Mouse (Mus musculus): ENCODE data around the gene Slc2a3. TPM values are rescaled to one million over a fixed set of nuclear protein-coding genes. Genes with fewer than 3 reads are reported as not detected.
"Not testable (repeated sequence)": the region's sequence is repeated elsewhere in the genome, so short reads cannot be mapped to it uniquely, and the experiment has no call there.

The Slc2a3 gene
- polyA plus RNA-seq, 1 experiment = 88.2 TPM

DNA sequence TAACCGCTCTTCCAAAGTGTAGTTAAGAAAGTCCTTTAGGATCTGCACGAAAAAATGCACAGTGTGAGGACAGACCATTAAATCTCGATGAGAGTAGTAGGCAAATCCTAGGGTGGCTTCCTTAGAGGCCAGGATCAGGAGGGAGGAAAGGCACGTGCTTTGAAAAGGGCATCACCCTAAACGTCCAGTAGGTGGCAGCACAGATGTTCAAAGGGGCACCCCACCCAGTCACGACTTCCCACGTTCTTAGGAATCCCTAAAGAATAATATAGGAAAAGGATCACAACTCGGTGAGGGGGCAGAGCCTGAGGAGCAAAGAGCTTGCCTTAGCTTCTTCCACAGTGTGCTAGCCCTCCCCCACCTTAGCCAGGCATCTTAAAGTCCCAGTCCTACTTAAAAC, 61.5 kb downstream of the Slc2a3 start:
- Histone ChIP-seq H3K27ac (ENCODE audit: control insufficient read depth, insufficient read depth, low read depth, low read length, poor library complexity) (no peak overlapping the region), H3K4me1 (ENCODE audit: control insufficient read depth, insufficient read depth, low read length) (peaks cover 2% of the 10 kb centered on the region; the same call in 1 of the 2 replicates)

DNA sequence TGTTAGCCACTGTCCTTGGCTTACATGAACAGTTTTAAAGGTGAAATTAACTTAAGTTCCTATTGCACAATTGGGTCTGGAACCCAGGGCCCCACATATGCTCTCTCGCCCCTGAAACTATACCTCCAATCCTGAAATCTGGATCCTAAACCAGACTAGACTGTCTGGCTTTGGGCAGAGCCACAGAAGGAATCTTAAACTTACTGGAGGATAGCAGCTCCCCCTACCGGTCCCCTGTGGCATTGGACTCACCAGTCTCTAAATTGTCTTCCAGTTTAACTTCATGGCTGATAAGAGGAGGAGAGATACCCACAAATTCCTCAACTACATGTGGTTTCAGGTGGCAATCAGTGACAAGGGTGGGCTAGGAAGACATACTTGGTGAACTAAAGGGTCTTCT, 81.5 kb downstream of the Slc2a3 start:
- H3K4me3 ChIP-seq (replicated peaks; ENCODE audit: control insufficient read depth, low read depth, low read length) = no peak overlapping the region
- TF ChIP-seq CTCF (IDR thresholded peaks at IDR 0.05; ENCODE audit: control insufficient read depth, insufficient read depth, low read length) (peak; percentile 72), POLR2A (IDR thresholded peaks at IDR 0.05; ENCODE audit: borderline replicate concordance, control insufficient read depth, low read depth, low read length) (no peak)
- H3K27ac ChIP-seq (ENCODE audit: control insufficient read depth, insufficient read depth, low read depth, low read length, poor library complexity) = no peak overlapping the region
- 19% methylated on average over 2 of the region's 2 CpGs for WGBS
- no peaks in the 10 kb centered on the region; the same call in 1 of the 2 replicates for H3K4me1 ChIP-seq (ENCODE audit: control insufficient read depth, insufficient read depth, low read length)

More for the DNA sequence above, 61.5 kb downstream of the Slc2a3 start:
- TF ChIP-seq POLR2A (IDR thresholded peaks at IDR 0.05; ENCODE audit: borderline replicate concordance, control insufficient read depth, low read depth, low read length) = no peak
- TF ChIP-seq CTCF (IDR thresholded peaks at IDR 0.05; ENCODE audit: control insufficient read depth, insufficient read depth, low read length) = peak; percentile 84
- peak overlapping the region; percentile 61 for H3K4me3 ChIP-seq (replicated peaks; ENCODE audit: control insufficient read depth, low read depth, low read length)
- 15% methylated on average over 8 of the region's 8 CpGs for WGBS

DNA sequence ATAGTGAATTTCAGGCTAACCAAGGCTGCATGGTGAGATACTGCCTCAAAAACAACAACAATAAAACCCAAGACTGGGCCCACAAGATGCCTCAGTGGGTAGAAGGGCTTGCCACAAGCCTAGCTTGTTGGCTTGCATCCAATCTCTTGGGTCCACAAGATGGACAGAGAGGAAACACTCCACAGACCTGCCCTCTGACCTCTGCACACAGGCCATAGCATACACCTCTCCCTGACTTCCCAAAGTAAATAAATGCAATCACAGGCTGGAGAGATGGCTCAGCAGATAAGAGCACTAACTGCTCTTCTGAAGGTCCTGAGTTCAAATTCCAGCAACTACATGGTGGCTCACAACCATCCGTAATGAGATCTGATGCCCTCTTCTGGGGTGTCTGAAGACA, 83.2 kb downstream of the Slc2a3 start:
- H3K4me3 ChIP-seq (replicated peaks; ENCODE audit: control insufficient read depth, low read depth, low read length); H3K4me1 ChIP-seq (ENCODE audit: control insufficient read depth, insufficient read depth, low read length); H3K27ac ChIP-seq (ENCODE audit: control insufficient read depth, insufficient read depth, low read depth, low read length, poor library complexity): not testable (repeated sequence)
- WGBS = 87% methylated on average over 1 of the region's 1 CpGs

DNA sequence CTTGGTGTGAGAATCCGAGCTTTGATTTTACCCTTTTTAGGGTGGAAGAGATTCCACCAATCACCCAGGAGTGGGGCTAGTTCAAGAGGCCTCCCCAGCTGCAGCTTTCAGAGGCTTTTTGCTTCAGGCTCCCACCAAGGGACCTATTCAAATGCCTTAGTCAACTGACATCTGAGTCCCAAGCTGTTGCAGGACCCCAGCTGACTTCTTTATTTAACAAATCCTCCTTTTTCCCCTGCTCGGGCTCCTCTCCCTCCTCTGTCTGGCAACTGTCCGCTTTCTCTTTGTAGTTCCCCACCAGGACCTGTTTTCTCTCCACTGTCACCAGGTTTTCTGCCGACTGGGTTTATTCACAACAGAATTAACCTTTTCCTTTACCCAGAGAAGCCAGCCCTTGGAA, 85.6 kb downstream of the Slc2a3 start:
- WGBS = 36% methylated on average over 4 of the region's 4 CpGs
- Histone ChIP-seq H3K27ac (ENCODE audit: control insufficient read depth, insufficient read depth, low read depth, low read length, poor library complexity) (no peak overlapping the region), H3K4me1 (ENCODE audit: control insufficient read depth, insufficient read depth, low read length) (no peaks in the 10 kb centered on the region), H3K4me3 (replicated peaks; ENCODE audit: control insufficient read depth, low read depth, low read length) (no peak overlapping the region)
- TF ChIP-seq CTCF (IDR thresholded peaks at IDR 0.05; ENCODE audit: control insufficient read depth, insufficient read depth, low read length) (no peak), POLR2A (IDR thresholded peaks at IDR 0.05; ENCODE audit: borderline replicate concordance, control insufficient read depth, low read depth, low read length) (no peak)

DNA sequence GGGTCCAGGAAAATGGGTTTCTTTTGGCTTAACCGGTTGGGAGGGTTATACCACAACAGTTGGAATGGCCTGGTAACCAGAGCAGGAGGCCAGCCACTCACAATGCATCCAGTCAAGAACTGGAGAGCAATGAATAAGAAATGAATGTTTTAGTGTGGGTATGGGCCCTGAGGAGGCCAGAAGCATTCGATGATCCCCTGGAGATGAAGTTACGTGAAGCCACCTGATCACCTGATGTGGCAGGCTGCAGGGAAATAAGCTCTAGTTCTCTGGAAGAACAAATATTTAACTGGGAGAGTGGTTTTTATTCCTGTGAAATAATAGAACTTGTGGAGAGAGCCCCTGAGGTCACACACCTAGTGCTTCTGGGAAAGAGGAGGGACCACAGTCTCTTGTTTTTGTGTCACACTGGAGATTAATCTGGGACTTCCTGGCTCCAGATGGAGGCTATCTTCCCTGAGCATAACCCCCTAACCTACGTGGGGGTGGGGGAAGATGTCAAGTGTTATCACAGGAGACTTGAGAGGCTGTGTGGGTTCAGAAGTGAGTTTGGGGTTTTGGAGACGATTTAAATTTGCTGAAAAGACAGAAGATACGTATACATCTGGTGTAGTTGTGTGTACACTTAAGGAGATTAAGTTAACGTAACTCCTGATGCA, 86.6 kb downstream of the Slc2a3 start:
- TF ChIP-seq POLR2A (IDR thresholded peaks at IDR 0.05; ENCODE audit: borderline replicate concordance, control insufficient read depth, low read depth, low read length) (no peak), CTCF (IDR thresholded peaks at IDR 0.05; ENCODE audit: control insufficient read depth, insufficient read depth, low read length) (no peak)
- Histone ChIP-seq H3K4me3 (replicated peaks; ENCODE audit: control insufficient read depth, low read depth, low read length) (no peak overlapping the region), H3K4me1 (ENCODE audit: control insufficient read depth, insufficient read depth, low read length) (no peaks in the 10 kb centered on the region), H3K27ac (ENCODE audit: control insufficient read depth, insufficient read depth, low read depth, low read length, poor library complexity) (no peak overlapping the region)
- WGBS = 66% methylated on average over 7 of the region's 7 CpGs

DNA sequence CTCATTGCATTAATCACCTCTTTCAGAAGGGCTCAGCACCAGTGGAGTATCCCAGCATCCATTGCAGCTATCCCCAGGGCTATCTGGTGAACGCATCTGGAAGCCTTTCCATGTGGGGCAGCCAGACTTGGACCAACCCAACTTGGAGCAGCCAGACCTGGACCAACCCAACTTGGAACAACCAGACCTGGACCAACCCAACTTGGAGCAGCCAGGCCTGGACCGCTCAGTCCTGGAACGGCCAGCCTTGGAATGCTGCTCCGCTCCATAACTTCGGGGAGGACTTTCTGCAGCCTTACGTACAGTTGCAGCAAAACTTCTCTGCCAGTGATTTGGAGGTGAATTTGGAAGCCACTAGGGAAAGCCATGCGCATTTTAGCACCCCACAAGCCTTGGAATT, 88.3 kb downstream of the Slc2a3 start:
- not testable (repeated sequence) for H3K4me3 ChIP-seq (replicated peaks; ENCODE audit: control insufficient read depth, low read depth, low read length); H3K27ac ChIP-seq (ENCODE audit: control insufficient read depth, insufficient read depth, low read depth, low read length, poor library complexity); H3K4me1 ChIP-seq (ENCODE audit: control insufficient read depth, insufficient read depth, low read length)
- WGBS = 88% methylated on average over 7 of the region's 7 CpGs

DNA sequence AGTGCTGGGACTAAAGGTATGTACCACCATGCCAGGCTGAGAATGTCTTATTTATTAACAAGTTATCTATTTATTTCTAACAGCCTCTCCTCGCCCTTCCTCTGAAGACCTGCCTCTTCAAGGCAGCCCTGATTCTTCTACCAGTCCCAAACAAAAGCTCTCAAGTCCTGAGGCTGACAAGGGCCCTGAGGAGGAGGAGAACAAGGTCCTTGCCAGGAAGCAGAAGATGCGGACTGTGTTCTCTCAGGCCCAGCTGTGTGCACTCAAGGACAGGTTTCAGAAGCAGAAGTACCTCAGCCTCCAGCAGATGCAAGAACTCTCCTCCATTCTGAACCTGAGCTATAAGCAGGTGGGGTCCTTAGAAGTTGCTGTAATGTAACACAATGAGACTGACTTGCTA, 90.0 kb downstream of the Slc2a3 start:
- Histone ChIP-seq H3K4me1 (ENCODE audit: control insufficient read depth, insufficient read depth, low read length) (no peaks in the 10 kb centered on the region), H3K27ac (ENCODE audit: control insufficient read depth, insufficient read depth, low read depth, low read length, poor library complexity) (no peak overlapping the region), H3K4me3 (replicated peaks; ENCODE audit: control insufficient read depth, low read depth, low read length) (no peak overlapping the region)
- 76% methylated on average over 2 of the region's 2 CpGs for WGBS
- no peak for TF ChIP-seq CTCF (IDR thresholded peaks at IDR 0.05; ENCODE audit: control insufficient read depth, insufficient read depth, low read length)
- no peak for TF ChIP-seq POLR2A (IDR thresholded peaks at IDR 0.05; ENCODE audit: borderline replicate concordance, control insufficient read depth, low read depth, low read length)

DNA sequence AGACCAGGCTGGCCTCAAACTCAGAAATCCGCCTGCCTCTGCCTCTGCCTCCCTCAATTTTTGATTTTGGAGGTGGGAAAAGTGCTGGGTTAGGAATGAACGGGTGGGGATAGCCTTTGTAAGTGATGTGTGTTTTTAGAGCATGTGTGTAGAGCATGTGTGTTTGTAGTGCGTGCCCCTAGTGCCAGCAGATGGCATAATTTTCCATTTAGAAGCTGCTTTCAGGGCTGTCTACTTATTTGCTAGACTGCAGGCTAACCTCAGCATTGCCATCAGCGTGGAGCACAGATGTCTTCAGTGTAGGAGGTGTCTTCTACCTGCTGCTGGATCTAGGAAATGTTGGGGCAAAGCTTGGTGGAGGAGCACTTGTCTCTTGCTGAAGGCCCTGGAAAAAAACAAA, 92.6 kb downstream of the Slc2a3 start:
- Histone ChIP-seq H3K27ac (ENCODE audit: control insufficient read depth, insufficient read depth, low read depth, low read length, poor library complexity) (no peak overlapping the region), H3K4me3 (replicated peaks; ENCODE audit: control insufficient read depth, low read depth, low read length) (no peak overlapping the region), H3K4me1 (ENCODE audit: control insufficient read depth, insufficient read depth, low read length) (no peaks in the 10 kb centered on the region)
- TF ChIP-seq POLR2A (IDR thresholded peaks at IDR 0.05; ENCODE audit: borderline replicate concordance, control insufficient read depth, low read depth, low read length) (no peak), CTCF (IDR thresholded peaks at IDR 0.05; ENCODE audit: control insufficient read depth, insufficient read depth, low read length) (no peak)
- 48% methylated on average over 4 of the region's 4 CpGs for WGBS
